Mouse (Mus musculus): ENCODE measurements around the gene Rdh19.

GRCm38 (mm10) chr10:127907386-127907951 is 57.7 kb downstream of the Rdh19 start:
- TF ChIP-seq POLR2A (IDR thresholded peaks at IDR 0.05; ENCODE audit: borderline replicate concordance, insufficient read depth, low read length) (no peak), CTCF (IDR thresholded peaks at IDR 0.05; ENCODE audit: borderline replicate concordance, insufficient read depth, low read depth, low read length) (no peak)

Data from cerebellum, adult 2 months (tissue).